Mouse (Mus musculus): ENCODE results near the gene Wdr90. TPM values are rescaled to one million over a fixed set of nuclear protein-coding genes. Genes with fewer than 3 reads are reported as not detected.
A peak's percentile ranks its signal among the peaks of the same experiment; 100 is the strongest.

Gene Wdr90
- total RNA-seq, 2 experiments from 2014 or later, result 1.2 to 2.1 TPM

DNA sequence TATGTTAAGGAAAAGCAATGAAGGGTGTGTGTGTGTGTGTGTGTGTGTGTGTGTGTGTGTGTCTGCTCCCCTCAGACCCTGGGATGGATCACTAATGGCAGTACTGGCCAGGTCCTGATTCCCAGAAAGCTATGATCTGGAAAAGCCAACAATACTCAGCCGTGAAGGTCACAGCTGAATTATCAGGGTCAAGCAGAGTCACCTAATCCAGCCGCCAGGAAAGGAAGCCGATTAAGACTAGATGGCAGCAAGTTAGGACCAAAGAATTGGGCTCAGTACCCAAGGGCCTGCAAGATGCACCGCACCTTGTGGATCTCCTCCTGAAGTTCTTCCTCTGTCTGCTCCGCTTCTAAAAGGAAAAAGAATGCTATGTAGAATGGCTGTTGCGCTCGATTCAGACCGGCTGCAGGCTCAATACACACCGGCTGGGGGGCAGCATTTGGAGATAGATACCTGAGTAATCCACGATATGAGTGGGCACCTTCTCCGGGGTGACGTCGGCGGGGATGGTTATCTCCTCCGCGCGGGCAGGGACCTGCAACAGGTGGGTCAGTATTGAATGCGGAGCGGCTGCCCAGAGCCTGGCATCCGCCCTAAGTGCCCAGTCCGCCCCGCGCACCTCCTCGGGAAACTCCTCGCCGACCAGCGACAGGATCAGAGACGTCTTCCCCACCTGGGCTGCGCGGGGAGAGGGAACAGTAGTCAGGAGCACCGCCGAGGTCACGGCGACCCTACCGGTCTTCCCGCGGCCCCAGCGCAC is 17.5 kb downstream of the Wdr90 start:
- DNase-seq, result no peak

GRCm38 (mm10) chr17:25843122-25843521 is 18.2 kb downstream of the Wdr90 start:
- no peak for DNase-seq

DNA sequence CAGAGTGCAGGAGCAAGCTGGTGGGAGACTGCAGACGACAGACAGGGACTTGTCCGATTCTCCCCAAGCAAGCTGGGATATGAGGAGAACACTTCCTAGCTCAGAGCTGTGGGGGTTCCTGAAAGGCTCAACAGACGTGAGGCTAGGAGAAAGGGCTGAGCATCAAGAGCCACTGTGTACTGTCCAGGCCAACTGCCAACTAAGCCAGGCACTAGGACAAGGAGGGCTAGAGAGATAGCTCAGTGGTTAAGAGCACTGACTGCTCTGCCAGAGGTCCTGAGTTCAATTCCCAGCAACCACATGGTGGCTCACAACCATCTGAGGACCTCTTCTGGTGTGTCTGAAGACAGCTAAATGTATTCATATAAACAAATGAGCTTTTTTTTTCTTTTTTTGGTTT is 18.8 kb downstream of the Wdr90 start:
- DNase-seq, result no peak

- no peak for DNase-seq
Measured at GRCm38 (mm10) chr17:25841117-25841880, 20.0 kb downstream of the Wdr90 start, which contains the start of gene Gm20683. Gene Gm20683, minus strand, starts transcription at chr17:25841763.

- DNase-seq, result no peak
Measured at GRCm38 (mm10) chr17:25840519-25840918, 20.8 kb downstream of the Wdr90 start.

DNA sequence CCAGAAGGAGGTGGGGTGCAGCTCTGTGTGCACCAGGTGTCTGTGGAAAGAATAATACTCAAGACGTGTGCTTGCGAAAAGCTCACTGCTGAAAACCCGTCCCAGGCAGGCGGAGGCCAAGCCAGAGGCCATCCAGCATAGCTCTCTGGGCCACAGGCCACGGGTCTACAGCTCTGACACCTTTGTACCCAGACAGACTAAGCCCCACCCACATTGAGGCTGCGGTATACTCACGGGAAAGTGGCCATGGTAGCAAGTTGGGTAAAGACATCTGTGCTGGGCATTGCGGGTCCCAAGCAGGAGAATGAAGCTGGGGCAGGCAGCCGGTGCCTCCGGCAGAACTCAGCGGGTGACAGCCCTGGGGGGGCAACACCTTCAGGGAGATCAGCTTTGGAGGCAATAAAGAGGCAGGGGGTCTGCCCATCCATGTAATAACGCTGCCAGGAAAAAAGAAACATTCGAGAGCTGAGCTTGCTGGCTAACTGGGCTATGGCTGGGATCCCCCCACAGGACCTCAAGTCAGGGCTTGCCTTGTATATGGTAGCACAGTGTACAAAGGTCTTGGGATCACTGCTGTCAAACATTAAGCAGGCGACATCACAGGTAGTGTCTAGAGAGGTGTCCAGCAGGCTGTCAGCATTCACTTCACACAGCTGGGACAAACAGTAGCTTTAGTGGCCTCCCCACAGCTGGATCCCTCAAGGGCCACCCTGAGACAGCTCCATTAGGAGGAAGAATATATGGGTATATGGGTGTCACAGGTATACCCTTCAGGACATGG is 21.7 kb downstream of the Wdr90 start:
- no peak for DNase-seq

DNA sequence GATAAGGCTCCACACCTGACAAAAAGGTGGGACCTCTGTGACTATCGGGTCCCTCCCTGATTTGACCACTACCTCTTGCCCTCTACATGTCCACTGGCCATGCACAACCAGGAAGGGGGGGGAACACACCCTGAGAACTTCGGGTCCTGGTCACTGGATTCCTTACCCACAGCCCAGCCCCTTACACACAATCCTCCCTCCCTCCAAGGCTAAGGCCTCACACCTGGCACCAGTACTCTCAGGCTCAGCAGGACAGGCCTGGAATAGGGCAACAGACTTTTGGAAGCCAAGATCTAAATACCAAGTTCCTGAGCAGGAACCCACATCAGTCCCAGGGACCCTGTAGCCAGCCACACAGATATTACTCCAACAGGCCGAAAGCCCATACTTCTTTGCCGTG is 22.4 kb downstream of the Wdr90 start:
- peak; percentile 66 for DNase-seq

- DNase-seq, result no peak
Measured at GRCm38 (mm10) chr17:25837533-25837932, 23.8 kb downstream of the Wdr90 start.

DNA sequence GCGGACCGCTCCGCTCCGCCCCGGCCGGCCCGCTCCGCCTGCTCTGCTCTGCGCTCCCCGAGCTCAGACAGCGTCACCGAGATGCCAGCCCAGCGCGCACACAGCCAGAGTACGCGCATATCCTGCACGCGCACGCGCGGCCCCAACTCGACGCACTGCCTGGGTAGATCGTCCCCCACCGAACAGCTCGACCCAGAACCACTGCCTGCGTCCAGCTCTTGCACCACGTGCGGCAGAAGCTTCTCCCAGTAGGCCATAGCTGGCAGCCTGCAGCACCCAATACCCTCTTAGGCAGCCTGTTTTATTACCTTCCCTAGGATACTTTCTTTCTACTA is 24.3 kb downstream of the Wdr90 start, which contains the start of gene Rhbdl1:
Rhbdl1 (minus strand) TSS at position 220 of the 335 bp plus-strand sequence.
- peak; percentile 86 for DNase-seq

DNA sequence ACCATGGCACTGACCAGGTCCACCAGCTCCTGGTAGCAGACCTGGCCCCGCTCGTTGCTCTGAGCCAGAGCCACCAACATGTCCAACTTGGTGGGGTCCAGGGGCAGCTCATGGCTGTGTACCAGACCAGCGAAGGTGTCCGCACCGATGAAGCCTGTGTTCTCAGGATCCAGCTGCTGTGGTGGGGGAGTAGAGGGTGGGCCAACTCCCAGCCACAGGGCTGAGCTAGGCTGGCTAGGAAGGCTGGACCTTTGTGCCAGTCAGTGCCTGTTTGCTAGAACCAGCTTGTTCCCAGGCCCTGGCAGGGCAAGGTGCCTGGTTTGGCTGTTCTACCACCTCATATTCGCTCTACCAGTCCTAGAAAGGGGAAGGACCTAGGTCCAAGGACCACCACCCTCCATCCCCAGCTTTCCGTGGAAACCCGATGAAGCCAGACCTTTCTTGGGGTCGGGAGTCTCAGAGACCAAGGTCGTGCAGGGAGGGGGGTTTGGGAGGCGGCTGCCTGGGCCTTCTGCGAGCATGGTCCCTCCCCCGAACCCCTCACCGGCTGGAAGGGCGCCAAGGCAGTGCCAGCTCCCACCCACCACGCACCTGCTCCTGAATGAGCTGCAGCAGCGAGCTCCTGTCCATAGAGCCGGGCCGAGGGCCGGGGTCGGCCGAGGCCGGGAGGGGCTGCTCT is 24.8 kb downstream of the Wdr90 start:
- no peak for DNase-seq

DNA sequence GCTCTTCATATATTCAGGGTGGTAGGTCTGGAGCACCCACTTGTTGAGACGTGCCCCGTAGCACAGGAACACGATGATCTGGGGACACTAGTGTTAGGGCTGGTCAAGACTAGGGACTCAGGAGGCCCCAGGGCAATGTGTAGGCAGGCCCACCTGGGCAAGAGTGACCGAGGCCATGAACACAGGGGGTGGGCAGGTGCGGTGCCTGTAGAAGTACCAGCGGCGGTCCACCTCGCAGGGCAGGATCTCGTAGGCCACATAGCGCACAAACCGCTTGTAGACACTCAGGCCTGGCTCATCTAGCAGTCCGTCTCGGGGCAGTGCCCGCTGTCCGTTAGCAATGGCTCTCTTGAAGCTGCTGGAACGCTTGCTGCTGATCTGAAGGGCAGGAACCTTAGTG is 25.5 kb downstream of the Wdr90 start:
- no peak for DNase-seq

GRCm38 (mm10) chr17:25835301-25835700 is 26.0 kb downstream of the Wdr90 start:
- DNase-seq, result no peak

DNA sequence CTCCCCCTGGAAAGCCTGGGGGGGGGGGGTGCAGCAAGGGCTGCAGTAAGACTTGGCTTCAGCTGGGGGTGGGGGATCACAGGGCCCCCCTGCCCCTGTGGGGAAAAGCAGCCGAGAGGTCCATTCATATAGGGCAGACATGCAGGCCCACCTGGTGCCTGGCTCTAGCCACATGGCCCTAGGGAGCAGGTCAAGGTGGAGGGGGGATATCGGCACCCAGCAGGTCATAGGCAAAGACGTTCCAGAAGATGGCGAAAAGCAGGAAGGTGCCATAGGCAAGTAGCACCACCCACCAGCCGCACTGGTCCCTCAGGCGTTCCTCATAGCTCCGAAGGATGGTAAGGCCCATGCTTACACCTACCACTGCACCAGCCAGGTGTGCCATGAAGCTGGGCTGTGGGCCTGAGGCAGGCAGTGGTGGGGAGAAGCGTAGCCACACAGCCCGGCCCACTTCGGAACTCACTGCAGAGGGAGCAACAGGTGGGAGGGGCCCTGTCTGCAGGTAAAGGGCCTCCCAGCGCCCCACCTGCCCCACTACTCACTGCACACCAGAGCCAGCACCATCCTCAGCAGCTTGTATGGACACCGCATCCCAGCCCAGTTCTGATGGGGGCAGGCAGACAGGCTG is 26.6 kb downstream of the Wdr90 start:
- no peak for DNase-seq

DNA sequence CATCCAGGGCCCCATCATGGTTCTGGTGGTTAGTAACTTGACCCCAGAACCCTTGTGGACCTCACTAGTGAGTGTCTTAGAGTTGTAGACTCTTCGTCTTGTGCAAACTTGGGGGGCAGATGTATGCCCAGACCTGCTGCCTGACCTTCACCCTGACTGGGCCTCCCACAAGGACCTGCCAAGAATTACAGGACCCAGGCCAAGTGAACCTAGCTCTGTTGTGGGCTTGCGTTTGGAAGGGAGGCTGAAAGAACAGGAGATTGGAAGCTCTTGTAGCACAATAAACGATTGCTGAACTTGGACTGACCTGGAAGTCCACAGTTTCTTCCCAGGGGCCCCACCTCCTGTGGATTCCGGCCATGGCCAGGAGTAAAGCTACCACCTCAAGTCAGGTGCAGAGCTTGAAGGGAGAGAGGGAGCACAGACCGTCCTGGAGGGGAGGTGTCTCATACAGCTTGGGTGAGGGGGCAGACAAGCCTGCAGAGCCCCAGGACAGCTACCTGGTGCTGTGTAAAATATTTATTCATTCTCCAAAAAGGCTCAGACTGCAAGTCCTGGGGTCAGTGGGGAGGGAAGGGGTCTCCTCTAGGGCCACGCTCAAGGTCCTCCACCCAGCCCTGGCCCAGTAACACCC is 27.2 kb downstream of the Wdr90 start:
- no peak for DNase-seq

GRCm38 (mm10) chr17:25833291-25833663 is 28.0 kb downstream of the Wdr90 start, which contains the start of gene Stub1:
Gene Stub1, minus strand, starts transcription at chr17:25833404.
- DNase-seq, result peak; percentile 91

GRCm38 (mm10) chr17:25832436-25833290 is 28.6 kb downstream of the Wdr90 start:
- peak; percentile 99 for DNase-seq

GRCm38 (mm10) chr17:25831451-25832281 is 29.6 kb downstream of the Wdr90 start:
- no peak for DNase-seq

DNA sequence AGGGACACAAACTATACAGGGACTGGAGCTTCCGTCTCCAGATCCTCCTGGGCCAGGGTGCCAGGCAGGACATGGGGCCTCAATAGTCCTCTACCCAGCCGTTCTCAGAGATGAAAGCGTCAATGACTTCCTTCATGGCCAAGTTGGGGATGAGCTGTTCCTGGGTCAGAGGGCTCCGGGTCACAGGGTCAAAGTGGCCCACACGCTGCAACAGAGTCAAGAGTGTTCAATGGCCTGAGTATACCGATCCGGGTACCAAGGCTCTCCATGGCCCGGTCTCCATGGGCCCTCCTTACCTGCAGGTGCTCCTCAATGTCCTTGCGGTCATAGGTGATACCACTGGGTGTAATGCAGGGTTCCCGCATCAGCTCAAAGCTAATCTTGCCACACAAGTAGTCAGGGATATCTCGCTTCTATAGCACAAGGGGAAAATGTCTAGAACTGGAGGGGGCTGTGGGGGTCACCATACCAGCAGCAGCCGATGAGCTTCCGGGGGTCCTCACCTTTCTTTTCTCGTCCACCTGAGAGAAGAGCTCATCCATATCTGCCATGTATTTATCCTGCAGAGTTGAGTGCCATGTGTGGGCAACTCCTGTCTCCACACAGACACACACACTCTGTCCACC is 30.4 kb downstream of the Wdr90 start:
- no peak for DNase-seq
